Mouse (Mus musculus) neural tube, embryonic 13.5 days (tissue): ENCODE results near the gene Lsm7. TPM values are rescaled to one million over a fixed set of nuclear protein-coding genes. Genes with fewer than 3 reads are reported as not detected.

Source experiments
- ATAC-seq: fragments of 200-750 bp; cut with Nextera tagmentation; 2 replicates; pipeline ENCODE4 v1.8.0; 2017; ENCODE audit warnings: low read depth, mild to moderate bottlenecking, moderate TSS enrichment, moderate library complexity
- H3K27ac ChIP-seq: fragments of 300-500 bp; sonication (generic); replicated peaks from 2 replicates; pipeline ENCODE4 v1.5.1; 2015; ENCODE audit warnings: moderate library complexity, mild to moderate bottlenecking, inconsistent platforms
- H3K27me3 ChIP-seq: fragments of 300-500 bp; sonication (generic); 2 replicates; pipeline ENCODE4 v1.6.1; 2015; ENCODE audit warnings: mild to moderate bottlenecking, inconsistent platforms
- H3K36me3 ChIP-seq: fragments of 300-500 bp; sonication (generic); 2 replicates; pipeline ENCODE4 v1.6.1; 2015; ENCODE audit warnings: mild to moderate bottlenecking, inconsistent platforms
- H3K4me1 ChIP-seq: fragments of 300-500 bp; sonication (generic); replicated peaks from 2 replicates; pipeline ENCODE4 v1.6.1; 2015; ENCODE audit warnings: inconsistent platforms
- H3K4me2 ChIP-seq: fragments of 300-500 bp; sonication (generic); 2 replicates; pipeline ENCODE4 v1.6.1; 2015; ENCODE audit warnings: inconsistent platforms, mild to moderate bottlenecking, moderate library complexity
- H3K4me3 ChIP-seq: fragments of 300-500 bp; sonication (generic); 2 replicates; pipeline ENCODE4 v1.5.1; 2015; ENCODE audit warnings: mild to moderate bottlenecking, inconsistent platforms
- H3K9ac ChIP-seq: fragments of 300-500 bp; sonication (generic); 2 replicates; pipeline ENCODE4 v1.6.1; 2015; ENCODE audit warnings: moderate library complexity, mild to moderate bottlenecking, inconsistent platforms
- H3K9me3 ChIP-seq: fragments of 300-500 bp; sonication (generic); 2 replicates; pipeline ENCODE4 v1.6.1; 2016; ENCODE audit warnings: inconsistent platforms
- WGBS: fragments of 180-500 bp; shearing (Covaris S2); methylation state at CpG from one replicate; pipeline ENCODE4 v1.1.7; 2015; 5-methylcytosine and 5-hydroxymethylcytosine counted together
- polyA plus RNA-seq: library from polyadenylated mRNA; unstranded; fragments of >200 nt; fragmentation: Nextera tagmentation; extraction: Ambion mirVana; gene quantifications from 2 replicates; pipeline ENCODE4 v1.2.1, GENCODE M21; 2015

Lsm7 gene
- polyA plus RNA-seq, 1 experiment from 2014 or later: 218 TPM

DNA sequence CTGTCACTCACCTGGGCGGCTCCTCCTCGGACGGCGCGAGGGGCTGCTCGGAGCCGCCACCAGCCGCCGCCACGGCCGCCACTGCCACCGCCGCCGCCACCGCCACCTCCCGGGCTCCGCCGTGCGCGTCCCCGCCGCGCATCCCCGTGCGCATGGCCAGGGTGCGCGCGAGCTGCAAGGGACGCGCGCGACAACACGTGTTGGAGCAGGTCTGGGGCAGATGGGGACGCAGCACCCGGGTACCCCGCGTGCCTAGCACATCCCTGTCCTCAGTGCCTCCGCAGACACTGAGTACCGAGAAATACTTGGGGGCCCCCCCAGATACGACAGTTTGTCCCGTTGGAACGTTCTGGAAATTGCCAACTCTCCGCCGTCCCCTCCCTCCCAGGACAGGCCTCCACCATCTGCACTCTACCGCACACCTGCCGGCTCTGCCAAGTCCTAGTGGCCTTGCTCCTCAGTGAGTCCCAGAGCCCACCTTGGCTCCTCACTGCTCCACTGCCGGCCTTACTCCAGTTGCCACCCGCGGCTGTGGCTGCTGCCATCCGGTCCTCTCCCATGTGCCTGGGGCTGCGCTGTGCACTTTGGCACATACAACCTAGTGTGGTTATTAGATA is 11.0 kb downstream of the Lsm7 start, which contains the start of gene Lingo3:
Gene Lingo3, minus strand, starts transcription at position 109 of the 617 bp plus-strand sequence.
- peak within 1 kb of the TSS; percentile 66 for H3K9ac ChIP-seq
- H3K4me3 ChIP-seq: peak within 1 kb of the TSS; percentile 46
- no peak within 1 kb of the TSS for H3K27ac ChIP-seq
- no peaks in the 10 kb centered on the region for H3K36me3 ChIP-seq
- ATAC-seq: peak; percentile 10; the same call in 1 of the 2 replicates
- peaks cover 47% of the 10 kb centered on the region for H3K27me3 ChIP-seq
- H3K4me1 ChIP-seq: peaks cover 13% of the 10 kb centered on the region
- 4% methylated on average over 51 of the region's 51 CpGs for WGBS
- H3K4me2 ChIP-seq: peak within 1 kb of the TSS; percentile 67
- H3K9me3 ChIP-seq: no peaks in the 10 kb centered on the region

DNA sequence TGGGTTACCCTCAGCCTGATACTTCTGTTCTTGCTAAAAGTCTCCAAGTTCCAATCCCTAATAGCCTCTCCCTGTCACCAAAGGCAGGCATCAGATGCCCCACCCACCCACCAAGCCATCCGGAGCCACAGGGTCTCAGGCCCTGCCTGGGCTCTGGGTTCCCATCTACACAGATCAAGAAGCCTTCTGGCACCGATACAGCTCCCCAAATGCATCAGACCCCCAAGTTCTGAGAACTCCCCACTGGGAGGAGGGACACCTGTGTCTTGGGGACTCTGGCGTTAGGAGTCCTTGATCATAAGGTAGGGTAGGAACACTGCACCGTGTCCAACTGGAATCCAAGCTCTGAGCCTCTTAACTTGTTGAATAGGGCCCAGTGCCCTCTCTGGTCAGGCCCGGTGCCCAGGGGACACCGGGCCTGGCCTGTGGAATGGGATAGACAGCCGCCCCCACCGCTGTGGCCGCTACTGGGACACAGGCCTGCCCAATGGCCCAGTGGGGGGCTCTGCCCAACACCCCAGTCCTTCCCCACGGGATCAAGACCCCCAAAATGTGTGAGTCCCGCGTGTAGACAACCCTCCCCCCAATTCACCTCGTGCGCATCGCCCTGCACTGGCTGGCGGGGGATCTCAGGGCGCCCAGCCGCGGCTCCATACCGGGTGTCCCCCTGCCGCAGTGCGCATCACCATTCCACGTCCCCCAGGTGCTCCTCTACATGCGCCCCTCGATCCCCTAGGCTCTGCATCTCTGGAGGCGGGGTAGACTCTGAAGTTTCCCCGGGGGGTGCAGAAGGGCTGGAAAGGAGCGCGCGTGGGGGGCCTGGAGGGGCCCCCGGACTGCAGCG is 11.7 kb downstream of the Lsm7 start:
- H3K4me2 ChIP-seq: peak overlapping the region; percentile 67
- peak overlapping the region; percentile 46 for H3K4me3 ChIP-seq
- no peaks in the 10 kb centered on the region for H3K9me3 ChIP-seq
- peak; percentile 17; the same call in 1 of the 2 replicates for ATAC-seq
- no peaks in the 10 kb centered on the region for H3K36me3 ChIP-seq
- peaks cover 47% of the 10 kb centered on the region for H3K27me3 ChIP-seq
- H3K27ac ChIP-seq: no peak overlapping the region
- WGBS: 8% methylated on average over 32 of the region's 32 CpGs
- H3K4me1 ChIP-seq: peaks cover 13% of the 10 kb centered on the region
- peak overlapping the region; percentile 66 for H3K9ac ChIP-seq

DNA sequence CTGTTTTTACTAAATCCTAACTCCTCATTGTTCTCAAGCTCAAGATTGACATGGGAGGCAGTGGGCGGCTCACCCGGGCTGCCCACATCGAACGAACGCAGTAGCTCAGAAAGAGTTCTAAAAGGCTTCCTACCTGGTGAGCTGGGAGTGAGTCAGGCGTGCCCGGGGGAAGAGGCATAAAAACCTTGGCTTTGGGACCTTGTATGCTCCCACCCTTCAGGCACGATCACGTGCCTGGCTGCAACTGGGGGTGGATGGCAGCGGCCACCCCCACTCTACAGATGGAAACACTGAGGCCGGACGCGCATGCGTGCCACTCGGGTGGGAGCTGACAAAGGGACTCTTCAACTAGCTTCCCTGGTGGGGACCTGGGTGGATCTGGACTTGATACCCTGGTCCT is 12.7 kb downstream of the Lsm7 start:
- H3K4me3 ChIP-seq: no peak overlapping the region
- no peak overlapping the region for H3K4me2 ChIP-seq
- no peaks in the 10 kb centered on the region for H3K9me3 ChIP-seq
- 79% methylated on average over 15 of the region's 15 CpGs for WGBS
- H3K9ac ChIP-seq: no peak overlapping the region
- no peak for ATAC-seq
- H3K27ac ChIP-seq: no peak overlapping the region
- peaks cover 47% of the 10 kb centered on the region for H3K27me3 ChIP-seq
- H3K36me3 ChIP-seq: no peaks in the 10 kb centered on the region
- H3K4me1 ChIP-seq: peaks cover 13% of the 10 kb centered on the region

DNA sequence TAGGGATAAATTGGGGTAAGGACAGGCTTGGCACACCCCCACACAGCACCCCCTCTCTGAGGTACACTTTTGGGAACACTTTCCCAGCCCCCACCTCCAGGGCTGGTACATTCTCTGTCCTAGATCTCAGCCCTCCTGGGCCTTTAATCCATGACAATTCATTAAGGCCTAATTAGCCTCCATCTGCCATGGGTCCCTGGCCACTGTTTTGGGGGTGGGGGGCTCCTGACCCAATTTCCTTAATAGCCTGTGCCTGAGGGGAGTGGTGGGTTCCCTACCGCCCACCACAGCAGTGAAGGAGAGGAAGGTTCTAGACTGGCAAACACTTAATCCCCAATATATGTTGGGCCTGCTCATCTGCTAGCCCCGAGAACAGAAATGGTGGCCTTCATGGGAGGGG is 13.3 kb downstream of the Lsm7 start:
- Histone ChIP-seq H3K4me2 (no peak overlapping the region), H3K36me3 (no peaks in the 10 kb centered on the region), H3K27me3 (peaks cover 47% of the 10 kb centered on the region), H3K27ac (no peak overlapping the region), H3K4me3 (no peak overlapping the region), H3K9ac (no peak overlapping the region), H3K9me3 (no peaks in the 10 kb centered on the region), H3K4me1 (peaks cover 13% of the 10 kb centered on the region)
- WGBS: 69% methylated on average over 2 of the region's 2 CpGs
- ATAC-seq: no peak

DNA sequence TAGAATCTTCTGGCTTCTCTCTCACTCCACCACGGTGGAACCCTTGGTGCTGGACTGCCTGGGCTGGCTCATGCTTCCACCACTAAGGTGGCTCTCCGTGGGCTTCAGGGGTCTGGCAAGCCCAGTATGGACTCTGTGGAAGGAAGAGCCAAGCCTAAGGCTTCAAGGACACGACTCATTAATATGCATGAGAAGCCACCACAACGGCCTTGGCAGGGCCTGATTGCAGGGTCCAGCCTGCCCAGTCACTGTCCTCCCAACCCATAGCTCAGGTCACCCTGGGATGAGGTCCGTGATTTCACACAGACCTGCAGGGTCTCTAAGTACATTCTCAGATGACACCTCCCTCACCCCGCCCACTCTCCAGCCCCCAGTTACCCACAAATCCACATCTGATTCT is 15.2 kb downstream of the Lsm7 start:
- peaks cover 54% of the 10 kb centered on the region for H3K27me3 ChIP-seq
- ATAC-seq: no peak
- H3K4me3 ChIP-seq: no peak overlapping the region
- H3K4me1 ChIP-seq: peaks cover 23% of the 10 kb centered on the region
- H3K4me2 ChIP-seq: no peak overlapping the region
- H3K36me3 ChIP-seq: no peaks in the 10 kb centered on the region
- H3K27ac ChIP-seq: no peak overlapping the region
- 55% methylated on average over 6 of the region's 6 CpGs for WGBS
- H3K9me3 ChIP-seq: no peaks in the 10 kb centered on the region
- H3K9ac ChIP-seq: no peak overlapping the region

DNA sequence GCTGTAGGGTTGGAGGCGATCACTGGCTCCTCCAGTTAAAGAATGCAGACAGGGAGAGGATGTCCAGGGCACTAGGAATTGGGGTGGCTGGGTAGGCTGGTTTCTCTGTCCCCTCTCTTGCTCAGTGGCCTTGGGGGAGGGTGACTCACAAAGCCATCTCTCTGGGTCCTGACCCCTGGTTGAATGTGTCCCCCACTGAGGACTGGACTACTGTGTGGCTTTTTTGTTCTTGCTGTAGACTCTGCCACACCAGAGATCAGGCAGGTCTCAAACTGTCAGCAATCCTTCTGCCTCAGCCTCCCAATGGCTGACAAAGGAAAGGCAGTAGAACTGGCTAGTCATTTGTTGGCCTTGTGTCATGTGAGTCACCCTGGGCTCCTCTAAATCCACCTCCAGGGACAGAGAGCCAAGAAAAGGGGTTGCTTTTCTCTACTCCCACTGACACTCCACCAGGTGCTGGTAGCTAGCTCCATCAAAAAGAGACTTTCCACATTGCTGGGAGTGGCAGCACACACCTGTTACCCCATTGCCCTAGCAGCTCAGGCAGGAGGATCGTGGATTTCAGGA is 16.6 kb downstream of the Lsm7 start:
- peaks cover 13% of the 10 kb centered on the region; the same call in 1 of the 2 replicates for H3K4me1 ChIP-seq
- WGBS: 76% methylated on average over 2 of the region's 2 CpGs
- no peak overlapping the region for H3K27ac ChIP-seq
- no peak overlapping the region for H3K4me3 ChIP-seq
- no peaks in the 10 kb centered on the region; the same call in 1 of the 2 replicates for H3K9me3 ChIP-seq
- H3K36me3 ChIP-seq: peaks cover 10% of the 10 kb centered on the region; the same call in 1 of the 2 replicates
- peaks cover 54% of the 10 kb centered on the region for H3K27me3 ChIP-seq
- no peak overlapping the region for H3K9ac ChIP-seq
- ATAC-seq: no peak
- H3K4me2 ChIP-seq: no peak overlapping the region

DNA sequence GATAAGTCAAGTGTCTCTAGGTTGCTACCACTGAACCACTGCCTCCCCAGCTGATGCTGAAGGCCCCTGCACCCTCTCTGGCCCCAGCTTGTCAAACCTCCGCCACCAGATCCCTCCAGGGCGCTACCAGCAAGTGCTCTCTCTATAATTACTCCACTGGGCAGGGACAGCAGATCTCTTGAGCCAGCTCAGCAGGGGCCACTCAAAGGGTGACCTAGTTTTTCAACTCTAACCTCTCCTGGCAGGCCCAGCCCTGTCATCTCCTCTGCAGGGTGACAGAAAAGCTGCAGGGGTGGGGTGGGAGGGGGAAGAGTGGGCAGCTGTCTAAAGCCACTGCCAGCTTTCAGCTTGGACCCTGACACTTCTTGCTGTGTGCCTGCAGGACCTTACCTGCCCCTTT is 17.2 kb downstream of the Lsm7 start:
- H3K4me2 ChIP-seq: no peak overlapping the region
- peaks cover 11% of the 10 kb centered on the region; the same call in 1 of the 2 replicates for H3K4me1 ChIP-seq
- no peak overlapping the region for H3K4me3 ChIP-seq
- WGBS: 15% methylated on average over 2 of the region's 2 CpGs
- no peak for ATAC-seq
- H3K36me3 ChIP-seq: peaks cover 10% of the 10 kb centered on the region; the same call in 1 of the 2 replicates
- H3K27me3 ChIP-seq: peaks cover 53% of the 10 kb centered on the region
- no peak overlapping the region for H3K27ac ChIP-seq
- no peak overlapping the region for H3K9ac ChIP-seq
- H3K9me3 ChIP-seq: no peaks in the 10 kb centered on the region; the same call in 1 of the 2 replicates

DNA sequence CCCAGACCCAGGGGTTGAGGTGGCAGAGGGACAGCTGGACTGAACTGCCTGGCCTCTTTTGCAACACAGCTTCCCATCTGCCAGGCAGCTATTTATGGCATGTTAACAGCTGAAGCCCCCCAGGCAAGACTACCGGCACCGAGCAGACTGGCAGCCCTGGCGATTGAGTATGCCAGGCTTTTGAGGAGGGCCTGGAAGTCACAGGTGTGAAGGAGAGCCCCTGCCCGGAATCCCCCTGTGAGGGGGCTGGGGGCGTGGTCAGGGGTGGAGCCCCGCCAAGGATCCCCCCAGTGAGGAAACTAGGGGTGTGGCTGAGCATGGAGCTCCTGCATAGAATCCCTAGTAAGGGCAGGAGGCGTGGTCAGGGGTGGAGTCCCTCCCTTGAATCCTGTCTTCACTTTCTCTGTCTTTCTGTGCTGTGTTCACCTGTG is 18.0 kb downstream of the Lsm7 start:
- Histone ChIP-seq H3K4me3 (no peak overlapping the region), H3K9ac (no peak overlapping the region), H3K4me2 (no peak overlapping the region), H3K27me3 (peaks cover 44% of the 10 kb centered on the region), H3K27ac (no peak overlapping the region), H3K9me3 (no peaks in the 10 kb centered on the region; the same call in 1 of the 2 replicates), H3K4me1 (peaks cover 11% of the 10 kb centered on the region; the same call in 1 of the 2 replicates), H3K36me3 (peaks cover 10% of the 10 kb centered on the region; the same call in 1 of the 2 replicates)
- WGBS: 39% methylated on average over 7 of the region's 7 CpGs
- no peak for ATAC-seq

DNA sequence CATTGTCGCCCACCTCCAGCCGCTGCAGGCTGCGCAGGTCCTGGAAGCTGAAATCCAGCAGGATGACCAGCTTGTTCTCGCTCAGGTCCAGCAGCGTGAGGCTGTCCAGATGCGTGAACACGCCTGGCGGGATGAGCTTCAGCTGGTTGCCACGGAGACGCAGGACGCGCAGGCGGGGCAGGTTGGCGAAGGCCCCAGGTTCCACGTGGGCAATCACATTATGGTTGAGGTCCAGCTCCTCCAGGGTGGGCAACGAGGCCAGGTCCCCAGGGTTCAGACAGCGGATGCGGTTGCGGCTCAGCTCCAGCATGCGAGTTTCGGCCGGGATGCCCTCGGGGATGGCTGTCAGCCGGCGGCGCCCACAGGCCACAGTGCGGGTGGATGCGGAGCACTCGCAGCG is 19.4 kb downstream of the Lsm7 start:
- ATAC-seq: no peak
- peaks cover 42% of the 10 kb centered on the region for H3K27me3 ChIP-seq
- H3K9ac ChIP-seq: 0 out of 2 replicates have a peak overlapping the region, but pooled peaks have one; percentile 8
- 45% methylated on average over 30 of the region's 30 CpGs for WGBS
- H3K4me3 ChIP-seq: no peak overlapping the region
- no peaks in the 10 kb centered on the region; the same call in 1 of the 2 replicates for H3K9me3 ChIP-seq
- peaks cover 16% of the 10 kb centered on the region for H3K36me3 ChIP-seq
- H3K4me1 ChIP-seq: peaks cover 19% of the 10 kb centered on the region
- H3K4me2 ChIP-seq: peak overlapping the region; percentile 27
- no peak overlapping the region for H3K27ac ChIP-seq

DNA sequence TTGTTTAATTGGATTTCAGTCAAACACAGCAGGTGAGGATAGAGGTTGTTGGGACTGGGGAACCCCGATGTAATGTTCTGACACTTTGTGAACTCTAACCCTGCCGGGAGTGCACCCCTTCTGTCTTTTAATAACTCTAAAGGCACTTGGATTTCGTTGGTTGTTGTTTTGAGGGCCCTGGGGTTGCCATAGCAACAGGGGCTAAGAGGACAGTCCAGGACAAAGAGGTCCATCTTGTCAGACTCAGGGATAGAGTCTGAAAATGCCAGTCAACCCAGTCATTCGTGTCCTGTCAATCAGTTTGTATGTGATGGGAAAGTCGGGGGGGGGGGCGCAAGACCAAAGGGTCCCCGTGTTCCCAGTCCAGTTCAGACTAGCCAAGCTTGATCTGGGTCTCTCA is 22.2 kb downstream of the Lsm7 start:
- H3K4me2 ChIP-seq: no peak overlapping the region
- H3K27ac ChIP-seq: no peak overlapping the region
- WGBS: 66% methylated on average over 7 of the region's 7 CpGs
- H3K4me3 ChIP-seq: no peak overlapping the region
- H3K9ac ChIP-seq: no peak overlapping the region
- no peak for ATAC-seq
- peaks cover 37% of the 10 kb centered on the region for H3K4me1 ChIP-seq
- peaks cover 37% of the 10 kb centered on the region for H3K27me3 ChIP-seq
- peaks cover 36% of the 10 kb centered on the region for H3K36me3 ChIP-seq
- H3K9me3 ChIP-seq: no peaks in the 10 kb centered on the region; the same call in 1 of the 2 replicates

DNA sequence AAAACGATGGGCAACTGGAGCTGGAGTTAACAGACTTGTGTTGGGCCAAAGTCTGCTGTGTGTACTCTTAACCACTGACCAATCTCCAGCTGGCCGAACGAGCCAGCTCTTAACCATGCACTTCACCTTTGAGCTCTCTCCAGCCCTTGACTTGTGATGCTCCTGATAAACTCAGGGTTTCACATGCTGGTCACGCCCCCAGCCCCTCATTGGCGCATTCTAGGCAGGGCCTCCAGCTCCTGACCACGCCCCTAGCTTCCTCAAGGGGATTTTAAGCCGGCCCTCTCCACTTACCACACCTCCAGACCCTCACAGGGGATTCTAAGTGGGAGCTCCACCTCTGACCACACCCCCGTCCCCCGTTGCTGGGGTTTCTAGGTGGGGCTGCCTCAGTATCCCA is 23.9 kb downstream of the Lsm7 start:
- peaks cover 42% of the 10 kb centered on the region for H3K4me1 ChIP-seq
- 4% methylated on average over 9 of the region's 9 CpGs for WGBS

More for the DNA sequence above, 23.9 kb downstream of the Lsm7 start:
- H3K4me3 ChIP-seq: no peak overlapping the region
- peaks cover 32% of the 10 kb centered on the region for H3K27me3 ChIP-seq
- no peak overlapping the region for H3K4me2 ChIP-seq
- H3K9ac ChIP-seq: no peak overlapping the region
- no peak overlapping the region for H3K27ac ChIP-seq
- no peaks in the 10 kb centered on the region; the same call in 1 of the 2 replicates for H3K9me3 ChIP-seq
- no peak for ATAC-seq
- H3K36me3 ChIP-seq: peaks cover 36% of the 10 kb centered on the region
